Comparison of ENCODE assay signal across 8 mouse cellular contexts in genomic region chr14:45350931-45351859, GRCm38 (mm10). TPM values are rescaled to one million over a fixed set of nuclear protein-coding genes. Genes with fewer than 3 reads are reported as not detected.
DNase-seq lines count a peak whose midpoint lies in the region; ATAC-seq lines count a peak whose summit lies in the region.

Gene Styx (plus strand): TSS chr14:45351093.

- peak within 1 kb of the TSS; percentile 75 for H3K9ac ChIP-seq in hindbrain, embryonic 12.5 days

- H3K9me3 ChIP-seq in hindbrain, embryonic 12.5 days (replicated peaks) = no peaks in the 10 kb centered on the region

- peak; percentile 98 for ATAC-seq in hindbrain, embryonic 12.5 days (ENCODE audit: low FRiP score)

- peak within 1 kb of the TSS; percentile 78 for H3K27ac ChIP-seq in hindbrain, embryonic 12.5 days

- H3K4me1 ChIP-seq in hindbrain, embryonic 12.5 days = peaks cover 6% of the 10 kb centered on the region

- H3K36me3 ChIP-seq in hindbrain, embryonic 12.5 days = peaks cover 17% of the 10 kb centered on the region

- peak; percentile 98 for DNase-seq in Muller cell, postnatal 12 days (ENCODE audit: inconsistent ontology term)
- peak; percentile 97 for DNase-seq in cerebellum, adult 9-11 months
- DNase-seq in frontal cortex, postnatal 10 days (ENCODE audit: low spot score in 2 of 2) = peak; percentile 86 to 92
- peak; percentile 89 to 95 for DNase-seq in layer of hippocampus, postnatal 14 days (ENCODE audit: low spot score in 2 of 2)
- DNase-seq in lung, postnatal 14 days = peak; percentile 97
- peak; percentile 80 for DNase-seq in retina, adult 2 months (ENCODE audit: low read depth, low spot score)
- peak; percentile 97 for DNase-seq in thymus, postnatal 36 days

- H3K4me2 ChIP-seq in hindbrain, embryonic 12.5 days (replicated peaks) = peak within 1 kb of the TSS; percentile 77

- H3K4me3 ChIP-seq in hindbrain, embryonic 12.5 days = peak within 1 kb of the TSS; percentile 72

- H3K27me3 ChIP-seq in hindbrain, embryonic 12.5 days = no peaks in the 10 kb centered on the region

- WGBS in hindbrain, embryonic 12.5 days = under 1% methylated on average over 75 of the region's 93 CpGs

RNA-seq across cellular contexts. Expression of gene Styx, which starts in this region (rescaled TPM):
- 46.2 and 58.4 TPM in 2 replicates for polyA plus RNA-seq in hindbrain, embryonic 12.5 days (2016; fragmentation: Nextera tagmentation; extraction: Ambion mirVana)
- 10 to 100 TPM; 18.7 to 18.8 TPM for total RNA-seq in layer of hippocampus, postnatal 14 days (2021)

Comparison
In these comparisons a context has a peak if more than half of its experiments do, and no peak if none do; other contexts are left out.
1. Peak in every context shown above with its lines: DNase-seq, ATAC-seq, H3K4me3 ChIP-seq and H3K27ac ChIP-seq.